Mouse (Mus musculus) embryonic facial prominence, embryonic 13.5 days (tissue): ENCODE results near the gene Atxn7. TPM values are rescaled to one million over a fixed set of nuclear protein-coding genes. Genes with fewer than 3 reads are reported as not detected.

Source experiments
- ATAC-seq: fragments of 200-750 bp; cut with Nextera tagmentation; 2 replicates; pipeline ENCODE4 v1.8.0; 2017; ENCODE audit warnings: low read depth; ENCODE audit not compliant: insufficient number of reproducible peaks, insufficient read depth, low FRiP score, low TSS enrichment
- H3K27ac ChIP-seq: fragments of 300-500 bp; sonication (generic); 2 replicates; pipeline ENCODE4 v1.5.1; 2015; ENCODE audit warnings: moderate library complexity, mild to moderate bottlenecking, inconsistent platforms
- H3K27me3 ChIP-seq: fragments of 300-500 bp; sonication (generic); 2 replicates; pipeline ENCODE4 v1.6.1; 2015; ENCODE audit warnings: mild to moderate bottlenecking, inconsistent platforms
- H3K36me3 ChIP-seq: fragments of 300-500 bp; sonication (generic); 2 replicates; pipeline ENCODE4 v1.6.1; 2015; ENCODE audit warnings: mild to moderate bottlenecking, inconsistent platforms
- H3K4me1 ChIP-seq: fragments of 300-500 bp; sonication (generic); 2 replicates; pipeline ENCODE4 v1.6.1; 2015; ENCODE audit warnings: inconsistent platforms
- H3K4me2 ChIP-seq: fragments of 300-500 bp; sonication (generic); 2 replicates; pipeline ENCODE4 v1.6.1; 2015; ENCODE audit warnings: moderate library complexity, mild to moderate bottlenecking, inconsistent platforms
- H3K4me3 ChIP-seq: fragments of 300-500 bp; sonication (generic); 2 replicates; pipeline ENCODE4 v1.5.1; 2015; ENCODE audit warnings: mild to moderate bottlenecking, inconsistent platforms
- H3K9ac ChIP-seq: fragments of 300-500 bp; sonication (generic); 2 replicates; pipeline ENCODE4 v1.6.1; 2015; ENCODE audit warnings: mild to moderate bottlenecking, inconsistent platforms
- H3K9me3 ChIP-seq: fragments of 300-500 bp; sonication (generic); 2 replicates; pipeline ENCODE4 v1.6.1; 2016; ENCODE audit warnings: inconsistent platforms
- WGBS: fragments of 180-500 bp; shearing (Covaris S2); methylation state at CpG from one replicate; pipeline ENCODE4 v1.1.7; 2015; ENCODE audit warnings: mixed read lengths; 5-methylcytosine and 5-hydroxymethylcytosine counted together
- polyA plus RNA-seq: library from polyadenylated mRNA; unstranded; fragments of >200 nt; fragmentation: Nextera tagmentation; extraction: Ambion mirVana; gene quantifications from 2 replicates; pipeline ENCODE4 v1.2.1, GENCODE M21; 2015

Gene Atxn7
- polyA plus RNA-seq, 1 experiment from 2014 or later: 5.6 TPM

- ATAC-seq: no peak
- H3K4me1 ChIP-seq: 0 out of 2 replicates have a peak, but pooled peaks cover 2% of the 10 kb centered on the region
- H3K27ac ChIP-seq: no peak overlapping the region
- WGBS: 69% methylated on average over 3 of the region's 3 CpGs
- H3K4me3 ChIP-seq: no peak overlapping the region
- H3K27me3 ChIP-seq: no peaks in the 10 kb centered on the region
- H3K9me3 ChIP-seq: no peaks in the 10 kb centered on the region
- H3K36me3 ChIP-seq: no peaks in the 10 kb centered on the region
- no peak overlapping the region for H3K4me2 ChIP-seq
- no peak overlapping the region for H3K9ac ChIP-seq
Observed at GRCm38 (mm10) chr14:13990741-13991140, 29.5 kb downstream of the Atxn7 start.

GRCm38 (mm10) chr14:13995206-13996097, 34.2 kb downstream of the Atxn7 start:
- Histone ChIP-seq H3K4me1 (0 out of 2 replicates have a peak, but pooled peaks cover 2% of the 10 kb centered on the region), H3K4me3 (no peak overlapping the region), H3K4me2 (no peak overlapping the region), H3K27me3 (no peaks in the 10 kb centered on the region), H3K27ac (no peak overlapping the region), H3K9me3 (no peaks in the 10 kb centered on the region), H3K9ac (no peak overlapping the region), H3K36me3 (no peaks in the 10 kb centered on the region)
- 65% methylated on average over 9 of the region's 9 CpGs for WGBS
- ATAC-seq: no peak

- no peaks in the 10 kb centered on the region for H3K36me3 ChIP-seq
- H3K4me2 ChIP-seq: no peak overlapping the region
- H3K27me3 ChIP-seq: no peaks in the 10 kb centered on the region
- H3K9ac ChIP-seq: no peak overlapping the region
- no peaks in the 10 kb centered on the region for H3K4me1 ChIP-seq
- no peak overlapping the region for H3K4me3 ChIP-seq
- no peak for ATAC-seq
- 88% methylated on average over 7 of the region's 7 CpGs for WGBS
- no peak overlapping the region for H3K27ac ChIP-seq
- no peaks in the 10 kb centered on the region for H3K9me3 ChIP-seq
Observed at GRCm38 (mm10) chr14:14002771-14003170, 41.5 kb downstream of the Atxn7 start.

GRCm38 (mm10) chr14:14009712-14010111, 48.5 kb downstream of the Atxn7 start:
- Histone ChIP-seq H3K4me3 (no peak overlapping the region), H3K9me3 (no peaks in the 10 kb centered on the region), H3K4me1 (peaks cover 20% of the 10 kb centered on the region), H3K9ac (no peak overlapping the region), H3K27ac (no peak overlapping the region), H3K27me3 (no peaks in the 10 kb centered on the region), H3K4me2 (no peak overlapping the region), H3K36me3 (no peaks in the 10 kb centered on the region)
- ATAC-seq: no peak
- WGBS: 77% methylated on average over 6 of the region's 6 CpGs

- Histone ChIP-seq H3K4me2 (peak overlapping the region; percentile 84), H3K27me3 (no peaks in the 10 kb centered on the region), H3K4me3 (peak overlapping the region; percentile 89), H3K27ac (peak overlapping the region; percentile 99), H3K9me3 (no peaks in the 10 kb centered on the region), H3K9ac (peak overlapping the region; percentile 99), H3K4me1 (peaks cover 24% of the 10 kb centered on the region), H3K36me3 (peaks cover 6% of the 10 kb centered on the region)
- ATAC-seq: peak; percentile 91
- under 1% methylated on average over 95 of the region's 116 CpGs for WGBS
Observed at GRCm38 (mm10) chr14:14012383-14013251, 51.4 kb downstream of the Atxn7 start.

- H3K4me3 ChIP-seq: peak overlapping the region; percentile 89
- no peaks in the 10 kb centered on the region for H3K27me3 ChIP-seq
- ATAC-seq: peak; percentile 22
- WGBS: under 1% methylated on average over 25 of the region's 27 CpGs
- peaks cover 24% of the 10 kb centered on the region for H3K4me1 ChIP-seq
- H3K4me2 ChIP-seq: peak overlapping the region; percentile 84
- peaks cover 6% of the 10 kb centered on the region for H3K36me3 ChIP-seq
- no peaks in the 10 kb centered on the region for H3K9me3 ChIP-seq
- peak overlapping the region; percentile 99 for H3K27ac ChIP-seq
- peak overlapping the region; percentile 99 for H3K9ac ChIP-seq
Observed at GRCm38 (mm10) chr14:14013252-14013711, 52.0 kb downstream of the Atxn7 start.

- peaks cover 10% of the 10 kb centered on the region for H3K36me3 ChIP-seq
- no peak for ATAC-seq
- no peaks in the 10 kb centered on the region for H3K9me3 ChIP-seq
- H3K4me3 ChIP-seq: no peak overlapping the region
- H3K27ac ChIP-seq: no peak overlapping the region
- WGBS: 76% methylated on average over 6 of the region's 6 CpGs
- no peak overlapping the region for H3K9ac ChIP-seq
- H3K4me2 ChIP-seq: no peak overlapping the region
- H3K4me1 ChIP-seq: peaks cover 24% of the 10 kb centered on the region
- no peaks in the 10 kb centered on the region for H3K27me3 ChIP-seq
Observed at GRCm38 (mm10) chr14:14014636-14015375, 53.6 kb downstream of the Atxn7 start.

- Histone ChIP-seq H3K27me3 (no peaks in the 10 kb centered on the region), H3K4me1 (0 out of 2 replicates have a peak, but pooled peaks cover 7% of the 10 kb centered on the region), H3K9me3 (no peaks in the 10 kb centered on the region), H3K4me3 (no peak overlapping the region), H3K9ac (no peak overlapping the region), H3K36me3 (peaks cover 22% of the 10 kb centered on the region), H3K27ac (no peak overlapping the region), H3K4me2 (no peak overlapping the region)
- no peak for ATAC-seq
- 78% methylated on average over 6 of the region's 6 CpGs for WGBS
Observed at GRCm38 (mm10) chr14:14019155-14019894, 58.1 kb downstream of the Atxn7 start.

- no peaks in the 10 kb centered on the region for H3K9me3 ChIP-seq
- no peaks in the 10 kb centered on the region for H3K27me3 ChIP-seq
- WGBS: 89% methylated on average over 6 of the region's 6 CpGs
- no peak for ATAC-seq
- no peak overlapping the region for H3K9ac ChIP-seq
- H3K4me2 ChIP-seq: no peak overlapping the region
- H3K4me1 ChIP-seq: no peaks in the 10 kb centered on the region
- H3K36me3 ChIP-seq: peaks cover 20% of the 10 kb centered on the region; the same call in 1 of the 2 replicates
- no peak overlapping the region for H3K4me3 ChIP-seq
- H3K27ac ChIP-seq: no peak overlapping the region
Observed at GRCm38 (mm10) chr14:14021244-14021643, 60.0 kb downstream of the Atxn7 start.

- 88% methylated on average over 8 of the region's 8 CpGs for WGBS
- no peak overlapping the region for H3K27ac ChIP-seq
- H3K27me3 ChIP-seq: no peaks in the 10 kb centered on the region
- no peaks in the 10 kb centered on the region for H3K9me3 ChIP-seq
- peaks cover 6% of the 10 kb centered on the region; the same call in 1 of the 2 replicates for H3K36me3 ChIP-seq
- no peak for ATAC-seq
- 0 out of 2 replicates have a peak, but pooled peaks cover 5% of the 10 kb centered on the region for H3K4me1 ChIP-seq
- H3K4me2 ChIP-seq: no peak overlapping the region
- H3K4me3 ChIP-seq: no peak overlapping the region
- no peak overlapping the region for H3K9ac ChIP-seq
Observed at GRCm38 (mm10) chr14:14025870-14026269, 64.6 kb downstream of the Atxn7 start.
